Mouse (Mus musculus) A20 (cell line): ENCODE data around the gene Nelfb.
A peak's percentile ranks its signal among the peaks of the same experiment; 100 is the strongest.

Experiments used
- DNase-seq: peaks from one replicate; pipeline ENCODE4 v3.0.0-alpha.2; 2011; ENCODE audit warnings: low read depth, low spot score

Gene Nelfb

GRCm38 (mm10) chr2:25196172-25196954 lies 14.9 kb downstream of the Nelfb start, which contains the start of gene Tor4a:
Gene Tor4a, minus strand, starts transcription at chr2:25196886.
- peak; percentile 96 for DNase-seq

- peak; percentile 97 for DNase-seq
Measured at GRCm38 (mm10) chr2:25195211-25196156, 15.8 kb downstream of the Nelfb start.

GRCm38 (mm10) chr2:25194486-25195171 lies 16.7 kb downstream of the Nelfb start:
- peak; percentile 70 for DNase-seq

- peak; percentile 59 for DNase-seq
Measured at GRCm38 (mm10) chr2:25194006-25194405, 17.3 kb downstream of the Nelfb start.

- DNase-seq: peak; percentile 90
Measured at GRCm38 (mm10) chr2:25193330-25193770, 17.9 kb downstream of the Nelfb start.

- no peak for DNase-seq
Measured at GRCm38 (mm10) chr2:25187841-25188240, 23.4 kb downstream of the Nelfb start.

GRCm38 (mm10) chr2:25186575-25186930 lies 24.7 kb downstream of the Nelfb start:
- DNase-seq: no peak

GRCm38 (mm10) chr2:25185625-25186574 lies 25.4 kb downstream of the Nelfb start:
- DNase-seq: no peak

GRCm38 (mm10) chr2:25184496-25184895 lies 26.8 kb downstream of the Nelfb start:
- no peak for DNase-seq

GRCm38 (mm10) chr2:25183336-25183735 lies 28.0 kb downstream of the Nelfb start:
- no peak for DNase-seq

- no peak for DNase-seq
Measured at GRCm38 (mm10) chr2:25182664-25183063, 28.6 kb downstream of the Nelfb start.

- DNase-seq: no peak
Measured at GRCm38 (mm10) chr2:25181891-25182397, 29.3 kb downstream of the Nelfb start.

GRCm38 (mm10) chr2:25180973-25181890 lies 30.1 kb downstream of the Nelfb start:
- DNase-seq: peak; percentile 79

- DNase-seq: peak; percentile 94
Measured at GRCm38 (mm10) chr2:25180478-25180903, 30.8 kb downstream of the Nelfb start, which contains the start of gene Nrarp. Gene Nrarp, plus strand, starts transcription at chr2:25180758.

- no peak for DNase-seq
Measured at GRCm38 (mm10) chr2:25179566-25180217, 31.6 kb downstream of the Nelfb start.

GRCm38 (mm10) chr2:25178285-25178972 lies 32.9 kb downstream of the Nelfb start:
- DNase-seq: no peak

- no peak for DNase-seq
Measured at GRCm38 (mm10) chr2:25177685-25178084, 33.6 kb downstream of the Nelfb start.

- no peak for DNase-seq
Measured at GRCm38 (mm10) chr2:25177076-25177475, 34.2 kb downstream of the Nelfb start.
